Mouse (Mus musculus): Measurements from ENCODE around the gene 4933416C03Rik. TPM values are rescaled to one million over a fixed set of nuclear protein-coding genes. Genes with fewer than 3 reads are reported as not detected.

Gene 4933416C03Rik
- total RNA-seq, 2 experiments from 2014 or later, result not detected

- no peak for DNase-seq
Measured at GRCm38 (mm10) chr10:116079396-116079795, 34.3 kb downstream of the 4933416C03Rik start.

DNA sequence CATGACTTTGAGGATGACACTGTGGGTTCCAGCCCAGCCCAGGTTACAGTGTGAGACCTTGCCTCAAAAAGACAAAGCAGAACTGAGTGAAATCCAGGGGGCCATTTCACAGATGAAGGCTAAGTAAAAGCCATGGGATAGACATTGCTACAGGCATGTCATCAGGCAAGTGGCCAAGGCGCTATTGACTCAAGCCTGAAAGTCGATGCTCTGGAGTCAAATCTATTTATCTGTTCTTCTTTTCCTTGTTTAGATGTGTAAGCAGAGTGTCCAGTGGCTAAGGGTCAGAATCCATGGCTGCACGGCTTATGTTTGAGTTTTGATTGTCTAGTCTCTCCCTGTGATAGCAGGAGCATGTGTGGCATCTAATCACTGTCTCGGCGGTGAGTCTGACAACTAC lies 35.1 kb downstream of the 4933416C03Rik start:
- no peak for DNase-seq

GRCm38 (mm10) chr10:116075954-116076353 lies 37.8 kb downstream of the 4933416C03Rik start:
- no peak for DNase-seq

Other genes starting within 250 kb of the 4933416C03Rik start
- gene Ptprr, start 95.7 kb downstream of the 4933416C03Rik start, total RNA-seq (2021), result under 1 TPM; 0.62 to 0.95 TPM
- 10 to 100 TPM; 30.2 to 35.0 TPM for gene Ptprb, start 161.6 kb upstream of the 4933416C03Rik start, total RNA-seq (2021)

Measured in gastrocnemius, postnatal 25 days (tissue).